Mouse (Mus musculus) embryonic facial prominence, embryonic 14.5 days (tissue): ENCODE data around the gene Kif13a. TPM values are rescaled to one million over a fixed set of nuclear protein-coding genes. Genes with fewer than 3 reads are reported as not detected.

Experiments used
- ATAC-seq: fragments of 200-750 bp; cut with Nextera tagmentation; 2 replicates; pipeline ENCODE4 v1.8.0; 2017; ENCODE audit warnings: low read depth, moderate number of reproducible peaks, moderate TSS enrichment
- DNase-seq: peaks from one replicate; pipeline ENCODE4 v3.0.0-alpha.2; 2015; ENCODE audit warnings: low spot score
- H3K27ac ChIP-seq: fragments of 300-500 bp; sonication (generic); replicated peaks from 2 replicates; pipeline ENCODE4 v1.5.1; 2014; ENCODE audit warnings: low read depth, mild to moderate bottlenecking, low read length, moderate library complexity
- H3K27me3 ChIP-seq: fragments of 300-500 bp; sonication (generic); replicated peaks from 2 replicates; pipeline ENCODE4 v1.6.1; 2014; ENCODE audit warnings: low read length; ENCODE audit not compliant: control insufficient read depth, insufficient read depth
- H3K36me3 ChIP-seq: fragments of 300-500 bp; sonication (generic); 2 replicates; pipeline ENCODE4 v1.6.1; 2014; ENCODE audit warnings: low read length, mixed read lengths; ENCODE audit not compliant: control insufficient read depth, insufficient read depth
- H3K4me1 ChIP-seq: fragments of 300-500 bp; sonication (generic); 2 replicates; pipeline ENCODE4 v1.6.1; 2014; ENCODE audit warnings: antibody characterized with exemption, low read length; ENCODE audit not compliant: control insufficient read depth, insufficient read depth
- H3K4me2 ChIP-seq: fragments of 300-500 bp; sonication (generic); 2 replicates; pipeline ENCODE4 v1.6.1; 2014; ENCODE audit warnings: low read depth, mild to moderate bottlenecking, low read length, moderate library complexity, mixed read lengths
- H3K4me3 ChIP-seq: fragments of 300-500 bp; sonication (generic); 2 replicates; pipeline ENCODE4 v1.5.1; 2014; ENCODE audit warnings: low read depth, mild to moderate bottlenecking, low read length
- H3K9ac ChIP-seq: fragments of 300-500 bp; sonication (generic); 2 replicates; pipeline ENCODE4 v1.6.1; 2014; ENCODE audit warnings: low read depth, mild to moderate bottlenecking, low read length, moderate library complexity, mixed read lengths
- H3K9me3 ChIP-seq: fragments of 300-500 bp; sonication (generic); 2 replicates; pipeline ENCODE4 v1.6.1; 2016; ENCODE audit warnings: low read length; ENCODE audit not compliant: control insufficient read depth
- WGBS: fragments of 180-500 bp; shearing (Covaris S2); extraction: QIAGEN DNeasy Blood & Tissue Kit; methylation state at CpG from one replicate; pipeline ENCODE4 v1.1.7; 2014; 5-methylcytosine and 5-hydroxymethylcytosine counted together
- polyA plus RNA-seq: library from polyadenylated mRNA; unstranded; fragments of >200 nt; fragmentation: Nextera tagmentation; extraction: Ambion mirVana; gene quantifications from 2 replicates; pipeline ENCODE4 v1.2.1, GENCODE M21; 2014

Kif13a gene
- polyA plus RNA-seq, 1 experiment from 2014 or later = 24.0 TPM

- 89% methylated on average over 9 of the region's 9 CpGs for WGBS
- DNase-seq = peak; percentile 17
- Histone ChIP-seq H3K27me3 (no peaks in the 10 kb centered on the region), H3K36me3 (peaks cover 82% of the 10 kb centered on the region), H3K4me3 (no peak overlapping the region), H3K27ac (no peak overlapping the region), H3K4me2 (no peak overlapping the region), H3K9ac (no peak overlapping the region), H3K4me1 (no peaks in the 10 kb centered on the region; the same call in 1 of the 2 replicates), H3K9me3 (no peaks in the 10 kb centered on the region)
- no peak for ATAC-seq
Measured at GRCm38 (mm10) chr13:46763210-46763609, 166.5 kb downstream of the Kif13a start.

DNA sequence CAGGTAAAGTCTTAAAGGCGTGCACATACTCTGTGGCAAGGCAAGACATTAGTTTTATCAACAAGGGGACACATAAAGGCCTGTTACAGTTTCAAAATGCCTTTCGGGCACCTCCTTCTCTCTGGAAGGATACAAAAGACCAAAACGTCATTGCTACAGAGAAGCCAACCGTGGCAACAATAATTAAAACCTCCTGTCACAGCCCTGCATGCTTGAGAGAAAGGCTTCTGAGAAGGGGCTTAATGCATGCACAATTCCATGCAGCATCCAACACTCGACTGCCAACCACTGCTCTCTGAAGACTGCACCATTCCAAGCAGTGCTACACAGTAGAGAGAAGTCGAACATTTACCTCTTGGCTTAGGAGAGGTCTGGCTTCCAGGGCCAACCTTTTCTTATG, 168.7 kb downstream of the Kif13a start:
- no peaks in the 10 kb centered on the region; the same call in 1 of the 2 replicates for H3K4me1 ChIP-seq
- no peak overlapping the region for H3K4me2 ChIP-seq
- no peaks in the 10 kb centered on the region for H3K27me3 ChIP-seq
- no peaks in the 10 kb centered on the region for H3K9me3 ChIP-seq
- peak overlapping the region; percentile 21; the same call in 1 of the 2 replicates for H3K27ac ChIP-seq
- no peak overlapping the region for H3K4me3 ChIP-seq
- DNase-seq = peak; percentile 58
- H3K36me3 ChIP-seq = peaks cover 73% of the 10 kb centered on the region
- H3K9ac ChIP-seq = no peak overlapping the region
- ATAC-seq = no peak
- WGBS = 43% methylated on average over 6 of the region's 6 CpGs

- H3K36me3 ChIP-seq = peaks cover 61% of the 10 kb centered on the region
- no peak for ATAC-seq
Measured at GRCm38 (mm10) chr13:46759281-46759809, 170.3 kb downstream of the Kif13a start.

GRCm38 (mm10) chr13:46758627-46759026, 171.0 kb downstream of the Kif13a start:
- H3K27ac ChIP-seq = no peak overlapping the region
- peaks cover 56% of the 10 kb centered on the region for H3K36me3 ChIP-seq
- H3K4me1 ChIP-seq = no peaks in the 10 kb centered on the region; the same call in 1 of the 2 replicates
- no peaks in the 10 kb centered on the region for H3K9me3 ChIP-seq
- WGBS = 94% methylated on average over 13 of the region's 13 CpGs
- ATAC-seq = no peak
- H3K4me2 ChIP-seq = no peak overlapping the region
- no peaks in the 10 kb centered on the region for H3K27me3 ChIP-seq
- no peak for DNase-seq
- no peak overlapping the region for H3K9ac ChIP-seq
- H3K4me3 ChIP-seq = no peak overlapping the region

More at GRCm38 (mm10) chr13:46759281-46759809, 170.3 kb downstream of the Kif13a start:
- Histone ChIP-seq H3K27me3 (no peaks in the 10 kb centered on the region), H3K4me3 (no peak overlapping the region), H3K9ac (no peak overlapping the region), H3K4me2 (no peak overlapping the region), H3K4me1 (no peaks in the 10 kb centered on the region; the same call in 1 of the 2 replicates), H3K27ac (no peak overlapping the region), H3K9me3 (no peaks in the 10 kb centered on the region)
- no peak for DNase-seq
- WGBS = 71% methylated on average over 8 of the region's 8 CpGs

DNA sequence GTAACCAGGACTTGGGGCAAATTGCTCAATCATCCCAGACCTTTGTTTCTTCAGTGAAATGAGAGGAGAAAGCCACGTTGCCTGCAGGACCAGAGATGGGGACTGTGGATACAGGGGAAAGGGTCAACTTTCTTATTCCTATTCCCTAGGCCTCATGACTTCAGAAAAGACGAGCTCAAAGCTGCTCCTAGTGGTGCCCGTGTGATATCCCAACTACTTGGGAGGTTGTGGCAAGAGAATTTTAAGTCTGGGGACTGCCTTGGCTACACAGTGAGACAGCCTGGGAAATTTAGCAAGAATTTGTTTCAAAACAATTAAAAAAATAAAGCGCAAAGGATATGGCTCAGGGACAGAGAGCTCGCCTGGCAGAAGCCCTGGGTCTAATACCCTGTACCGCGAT, 171.7 kb downstream of the Kif13a start:
- ATAC-seq (no peak), DNase-seq (no peak)
- Histone ChIP-seq H3K36me3 (peaks cover 50% of the 10 kb centered on the region), H3K9ac (no peak overlapping the region), H3K4me1 (no peaks in the 10 kb centered on the region; the same call in 1 of the 2 replicates), H3K9me3 (no peaks in the 10 kb centered on the region), H3K27ac (no peak overlapping the region), H3K27me3 (no peaks in the 10 kb centered on the region), H3K4me2 (no peak overlapping the region), H3K4me3 (no peak overlapping the region)
- 85% methylated on average over 7 of the region's 7 CpGs for WGBS

- no peak for DNase-seq
- Histone ChIP-seq H3K4me2 (no peak overlapping the region), H3K4me1 (no peaks in the 10 kb centered on the region), H3K4me3 (no peak overlapping the region), H3K27me3 (no peaks in the 10 kb centered on the region), H3K9ac (no peak overlapping the region), H3K27ac (no peak overlapping the region), H3K9me3 (no peaks in the 10 kb centered on the region), H3K36me3 (peaks cover 43% of the 10 kb centered on the region)
- no peak for ATAC-seq
- WGBS = 85% methylated on average over 5 of the region's 5 CpGs
Measured at GRCm38 (mm10) chr13:46753294-46753693, 176.4 kb downstream of the Kif13a start.

- Histone ChIP-seq H3K9ac (no peak overlapping the region), H3K27me3 (no peaks in the 10 kb centered on the region), H3K27ac (no peak overlapping the region), H3K9me3 (no peaks in the 10 kb centered on the region), H3K36me3 (peaks cover 43% of the 10 kb centered on the region), H3K4me2 (no peak overlapping the region), H3K4me1 (no peaks in the 10 kb centered on the region), H3K4me3 (no peak overlapping the region)
- DNase-seq (no peak), ATAC-seq (no peak)
- 83% methylated on average over 13 of the region's 13 CpGs for WGBS
Measured at GRCm38 (mm10) chr13:46752566-46753229, 177.0 kb downstream of the Kif13a start.

DNA sequence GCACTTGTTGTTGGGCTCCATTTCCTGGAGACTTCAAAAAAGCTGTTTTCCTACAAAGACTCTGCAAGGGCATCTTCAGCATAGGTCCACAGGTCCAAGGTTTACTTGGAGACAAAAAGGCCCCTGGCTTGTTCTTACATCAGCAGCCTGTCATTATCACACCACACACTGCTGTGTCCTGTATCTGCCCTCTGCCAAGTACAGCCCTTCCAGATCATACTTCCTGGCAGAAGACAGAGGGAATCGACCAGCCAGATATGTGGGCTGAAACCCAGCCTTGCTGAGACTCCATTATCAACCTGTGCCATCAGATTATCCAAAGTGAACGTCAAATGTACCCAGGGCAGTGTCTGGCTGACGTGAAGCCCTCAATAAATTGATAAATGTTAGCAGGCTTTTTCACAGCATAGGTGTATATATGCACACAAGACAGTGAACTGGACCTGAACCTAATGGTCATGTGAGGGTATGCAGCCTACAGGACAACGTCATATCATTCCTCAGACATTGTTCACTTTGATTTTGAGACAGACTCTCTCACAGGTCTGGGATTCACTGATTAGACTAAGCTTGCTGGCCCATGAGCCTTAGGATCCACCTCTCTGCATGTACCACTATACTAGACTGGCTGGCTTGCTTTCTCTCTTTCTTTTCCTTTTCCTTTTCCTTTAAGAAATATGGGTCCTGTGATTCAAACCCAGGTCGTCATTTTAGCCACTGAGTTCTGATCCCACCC, 181.4 kb downstream of the Kif13a start:
- no peak overlapping the region for H3K9ac ChIP-seq
- peaks cover 36% of the 10 kb centered on the region for H3K36me3 ChIP-seq
- 82% methylated on average over 5 of the region's 5 CpGs for WGBS
- DNase-seq = no peak
- H3K27ac ChIP-seq = no peak overlapping the region
- no peaks in the 10 kb centered on the region for H3K9me3 ChIP-seq
- no peaks in the 10 kb centered on the region for H3K4me1 ChIP-seq
- H3K4me3 ChIP-seq = no peak overlapping the region
- no peak overlapping the region for H3K4me2 ChIP-seq
- H3K27me3 ChIP-seq = no peaks in the 10 kb centered on the region
- no peak for ATAC-seq
